Mouse (Mus musculus) stomach, postnatal 0 days (tissue): ENCODE measurements around the gene Efcab9.

Experiments
- CTCF ChIP-seq: IDR thresholded peaks from 2 replicates; pipeline ENCODE4 v1.5.1; 2016; ENCODE audit warnings: antibody characterized with exemption, low read depth, mild to moderate bottlenecking, moderate library complexity
- EP300 ChIP-seq: optimal IDR thresholded peaks from 2 replicates; pipeline ENCODE3; 2016; ENCODE audit warnings: antibody characterized with exemption

DNA sequence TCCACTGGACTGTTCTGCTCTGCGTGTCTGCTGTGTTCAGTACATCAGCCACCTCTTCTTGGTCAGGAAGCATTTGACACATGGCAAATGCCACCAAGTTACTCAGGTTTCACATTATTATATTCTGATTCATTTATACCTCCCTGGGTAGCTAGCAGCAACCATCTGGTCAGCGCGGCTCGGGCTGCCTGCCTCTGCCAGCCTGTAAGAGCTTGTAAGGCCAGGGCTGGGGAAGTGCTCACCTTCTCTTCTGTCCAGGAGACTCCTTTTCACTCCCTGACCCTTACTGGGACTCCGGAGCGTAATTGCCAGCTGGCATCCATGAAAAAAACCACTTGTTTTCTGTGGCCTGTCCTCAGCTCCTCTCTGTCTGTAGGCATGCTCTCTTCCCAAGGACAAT, 17.4 kb upstream of the Efcab9 start:
- no peak for TF ChIP-seq CTCF
- no peak for TF ChIP-seq EP300
